Mouse (Mus musculus) ES-Bruce4 (cell line): Measurements from ENCODE around the gene Acox2.

Source experiments
- CTCF ChIP-seq: IDR thresholded peaks from one replicate; pipeline ENCODE4 v1.8.1; 2011; ENCODE audit warnings: low read depth, low read length
- POLR2A ChIP-seq: IDR thresholded peaks from one replicate; pipeline ENCODE4 v1.8.1; 2011; ENCODE audit warnings: low read length; ENCODE audit not compliant: insufficient read depth

- no peak for TF ChIP-seq POLR2A
- no peak for TF ChIP-seq CTCF
Observed at GRCm38 (mm10) chr14:8258752-8259151, 401 bp downstream of the Acox2 start.
